Mouse (Mus musculus) kidney, adult 8-10 months (tissue): Measurements from ENCODE around the gene Abr.

Source experiments
- DNase-seq, 2 experiments: peaks; one replicate each; pipeline ENCODE4 v3.0.0; 2022

Gene Abr

GRCm38 (mm10) chr11:76489407-76489806 is 132.7 kb downstream of the Abr start:
- no peak for DNase-seq

- no peak for DNase-seq
Measured at GRCm38 (mm10) chr11:76487024-76487423, 135.1 kb downstream of the Abr start.

- DNase-seq = no peak
Measured at GRCm38 (mm10) chr11:76484033-76484432, 138.1 kb downstream of the Abr start.

GRCm38 (mm10) chr11:76483171-76483727 is 138.9 kb downstream of the Abr start:
- no peak for DNase-seq

GRCm38 (mm10) chr11:76482697-76483096 is 139.4 kb downstream of the Abr start:
- no peak for DNase-seq

- no peak for DNase-seq
Measured at GRCm38 (mm10) chr11:76482183-76482582, 139.9 kb downstream of the Abr start.

- no peak for DNase-seq
Measured at GRCm38 (mm10) chr11:76479729-76480128, 142.4 kb downstream of the Abr start.

DNA sequence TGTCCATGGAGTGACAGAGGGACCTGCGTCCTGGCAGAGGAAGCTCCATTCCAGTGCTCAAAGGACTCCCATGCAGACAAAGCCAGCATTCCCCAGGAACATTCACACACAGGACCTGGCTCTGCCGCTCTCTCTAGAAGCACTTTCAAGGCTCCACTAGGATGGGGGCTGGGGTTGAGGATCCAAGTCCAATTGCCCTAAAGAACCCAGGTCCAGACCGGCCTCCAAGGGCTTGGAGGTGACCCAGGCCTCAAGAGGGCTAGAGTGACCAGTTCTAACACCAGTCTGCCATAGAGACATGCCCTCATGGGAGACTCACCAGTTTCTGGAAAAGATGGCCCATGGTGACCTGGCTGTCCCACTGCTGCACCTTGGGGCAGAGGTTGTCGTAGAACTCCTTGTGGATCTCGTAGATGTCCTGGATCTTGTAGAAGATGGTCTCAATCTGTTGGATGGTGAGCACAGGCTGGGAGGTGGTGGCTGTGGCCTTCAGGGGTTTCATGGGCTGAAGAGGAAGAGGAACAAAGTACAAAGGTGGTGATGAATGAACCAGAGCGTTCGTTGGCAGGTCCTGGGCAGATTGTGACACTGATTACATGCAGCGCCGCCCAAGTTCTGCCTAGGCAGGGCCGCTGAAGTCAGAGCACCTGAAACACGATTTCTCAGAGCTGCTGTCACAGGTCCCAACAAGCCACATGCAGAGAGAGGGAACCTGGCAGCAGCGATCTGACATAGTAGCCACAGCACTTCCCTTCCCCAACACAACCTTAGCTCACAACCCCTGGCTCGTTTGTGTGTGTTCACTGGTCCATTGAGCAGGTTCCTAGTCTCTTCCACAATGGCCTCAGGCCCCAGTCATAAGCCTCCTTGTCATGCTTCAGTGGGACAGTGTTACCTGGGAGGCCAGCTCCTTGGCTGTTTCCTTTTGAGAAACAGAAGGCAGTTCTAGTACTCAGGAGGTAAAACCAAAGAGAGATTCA is 143.1 kb downstream of the Abr start:
- DNase-seq = peak; percentile 47 to 54

DNA sequence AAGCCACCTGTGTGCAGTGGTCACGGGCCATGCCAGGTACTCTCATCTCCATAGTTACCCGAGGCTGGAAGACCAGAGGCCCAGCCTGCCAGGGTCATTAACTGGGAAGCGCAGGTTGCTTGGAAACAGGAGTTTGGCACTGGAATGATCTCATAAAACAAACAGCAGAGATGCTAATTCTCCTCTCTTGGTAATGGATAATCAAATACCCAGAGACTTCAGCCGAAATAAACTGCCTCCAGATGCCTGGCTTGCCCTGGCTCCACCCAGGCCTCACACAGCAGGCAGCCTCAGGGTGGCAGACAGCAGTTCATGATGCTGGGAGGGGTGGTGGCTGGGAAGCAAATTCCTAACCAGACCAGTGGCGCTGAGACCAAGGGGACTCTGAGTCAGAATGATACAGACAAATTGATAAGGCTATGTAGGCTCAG is 145.0 kb downstream of the Abr start:
- DNase-seq = peak; percentile 65 to 79

DNA sequence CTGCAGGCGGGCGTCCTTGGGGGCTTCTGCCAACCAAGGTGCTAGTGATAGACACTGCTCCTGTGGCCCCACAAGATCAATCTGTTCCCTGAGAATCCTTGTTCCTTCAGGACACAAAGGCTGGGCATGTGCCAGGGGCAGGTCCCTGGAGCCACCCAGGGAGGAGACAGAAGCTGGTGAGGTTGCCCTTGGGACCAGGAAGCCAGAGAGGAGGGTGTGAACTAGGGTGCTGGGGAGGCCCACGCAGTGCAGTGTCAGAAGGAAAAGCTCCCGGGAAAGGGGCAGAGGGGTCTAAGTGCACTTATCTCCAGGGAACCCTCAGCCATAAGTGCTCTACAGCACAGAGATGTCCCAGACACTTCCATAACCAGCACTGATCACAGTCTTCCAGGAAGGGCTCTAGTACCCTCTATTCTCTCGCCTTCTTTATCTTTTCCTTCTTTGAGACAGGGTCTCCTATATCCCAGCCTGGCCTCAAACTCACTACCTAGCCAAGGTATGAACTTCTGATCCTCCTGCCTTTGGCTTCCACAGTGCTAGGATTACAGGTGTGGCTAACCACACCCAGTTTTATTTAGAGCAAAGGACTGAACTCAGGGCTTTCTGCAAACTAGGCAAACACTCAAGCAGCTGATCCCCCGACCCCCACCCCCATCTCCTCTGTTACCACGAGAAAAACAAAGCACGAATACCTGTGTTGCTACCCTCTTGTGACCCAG is 145.6 kb downstream of the Abr start:
- DNase-seq = no peak

DNA sequence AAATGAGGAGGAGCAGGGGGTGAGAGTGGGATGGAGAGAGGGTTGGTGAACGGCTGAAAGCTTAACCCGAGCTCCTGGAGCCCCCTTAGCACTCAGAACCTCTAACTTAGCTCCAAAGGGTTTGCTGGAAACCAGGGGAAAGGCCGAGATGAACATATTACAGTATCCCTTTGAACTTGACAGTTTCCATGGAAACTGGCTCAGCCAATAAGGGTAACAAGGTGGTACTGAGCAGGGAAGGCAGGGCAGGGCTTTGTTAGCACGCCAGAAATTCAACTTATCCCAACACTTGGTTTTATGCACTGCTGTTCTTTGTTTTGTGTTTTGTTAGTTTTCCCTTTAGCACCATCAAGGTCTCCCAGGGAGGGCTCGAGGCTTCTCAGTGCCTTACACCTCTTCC is 149.5 kb downstream of the Abr start:
- no peak for DNase-seq

- DNase-seq = no peak
Measured at GRCm38 (mm10) chr11:76469311-76469998, 152.7 kb downstream of the Abr start.

DNA sequence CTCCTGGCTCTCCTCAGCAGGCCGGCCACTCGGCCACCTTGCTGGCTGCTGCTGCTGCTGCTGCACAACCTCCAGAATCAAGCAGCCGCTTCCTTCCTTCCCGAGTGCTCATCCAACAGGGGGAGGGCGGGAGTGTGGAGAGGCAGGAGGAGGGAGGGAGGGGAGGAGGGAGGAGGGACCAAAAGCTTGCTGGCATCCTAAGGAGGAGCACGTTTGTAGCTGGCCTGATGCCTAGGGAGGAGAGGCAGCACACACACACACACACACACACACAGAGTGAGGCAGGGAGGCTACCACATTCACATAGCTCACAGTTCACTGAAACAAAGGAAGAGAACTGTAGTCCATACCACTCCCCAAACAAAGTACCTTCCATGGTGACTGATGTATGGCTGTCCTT is 153.8 kb downstream of the Abr start:
- DNase-seq = no peak

GRCm38 (mm10) chr11:76467487-76468005 is 154.6 kb downstream of the Abr start:
- DNase-seq = no peak

DNA sequence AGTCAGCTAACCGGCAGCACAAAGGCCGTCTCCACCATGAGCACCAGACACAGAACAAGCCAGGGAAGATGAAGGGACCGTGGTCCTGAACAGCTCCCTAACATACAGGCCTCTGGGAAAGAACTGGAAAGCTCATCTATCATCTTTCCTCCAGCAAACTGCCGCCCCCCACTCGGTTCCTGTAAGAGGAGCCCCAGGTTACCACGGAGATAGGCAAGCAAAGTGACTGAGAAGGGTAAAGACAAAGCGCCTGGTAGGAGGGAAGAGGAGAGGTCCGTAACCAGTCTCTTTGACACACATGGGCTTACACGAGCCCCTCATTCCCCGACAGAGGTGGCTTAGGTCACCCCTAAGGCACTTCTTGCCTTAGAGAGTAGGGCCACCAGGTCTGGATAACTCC is 155.0 kb downstream of the Abr start:
- no peak for DNase-seq

DNA sequence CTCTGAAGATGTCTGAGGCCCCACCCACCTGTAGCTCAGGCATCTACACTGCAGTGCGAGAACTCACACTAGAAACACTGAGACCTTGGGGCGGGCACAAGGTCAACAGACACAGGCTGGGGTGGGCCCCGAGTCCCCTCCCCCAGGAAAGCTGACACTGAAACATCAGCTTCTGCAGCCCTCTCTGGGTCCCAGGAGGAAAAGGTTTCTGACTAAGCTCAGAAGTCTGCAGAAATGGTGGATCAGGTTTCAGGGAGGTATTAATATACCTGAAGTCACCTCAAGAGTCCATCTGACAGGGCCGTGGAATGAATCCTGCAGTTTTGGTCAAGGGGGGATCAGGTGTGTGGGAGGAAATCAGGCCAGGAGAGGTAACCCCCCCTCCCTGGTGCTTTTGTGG is 156.2 kb downstream of the Abr start:
- DNase-seq = no peak

- DNase-seq = no peak
Measured at GRCm38 (mm10) chr11:76461696-76462095, 160.4 kb downstream of the Abr start.

DNA sequence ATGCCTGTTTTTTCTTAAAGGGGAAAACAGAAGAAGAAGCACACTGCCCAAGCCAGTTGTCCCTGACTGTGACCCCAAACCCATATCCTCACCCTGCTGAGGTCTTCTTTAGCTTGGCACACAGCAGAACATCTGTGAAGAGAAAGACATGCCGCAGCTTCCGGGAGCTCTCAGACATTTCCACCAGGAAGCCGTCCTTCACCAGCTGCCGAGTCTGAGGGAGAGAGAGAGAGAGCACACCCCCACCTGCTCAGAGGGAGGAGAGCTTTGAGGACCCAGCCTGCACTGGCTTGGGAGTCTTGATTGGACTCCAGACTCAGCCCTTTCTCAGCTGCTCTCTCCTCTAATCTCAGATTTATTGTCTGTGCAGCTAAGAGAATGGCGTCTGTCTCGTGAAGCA is 160.9 kb downstream of the Abr start:
- DNase-seq = no peak

DNA sequence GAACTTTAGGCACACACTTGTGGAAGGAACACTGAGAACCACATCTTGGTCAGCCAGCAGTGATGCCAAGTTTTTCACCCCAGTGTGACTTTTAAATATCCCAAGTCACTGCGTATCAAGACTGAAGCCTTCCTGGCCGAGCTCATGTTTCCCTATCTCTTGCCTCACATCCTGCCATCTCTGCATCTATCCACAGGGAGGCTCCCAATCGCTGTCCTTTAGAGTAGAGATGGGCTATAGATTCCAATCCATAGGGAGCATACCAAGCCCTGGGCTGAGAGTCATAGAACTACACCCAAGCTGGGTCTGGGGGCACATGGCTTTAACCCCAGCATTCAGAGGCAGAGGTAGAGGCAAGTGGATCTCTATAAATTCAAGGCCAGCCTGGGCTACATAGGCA is 162.6 kb downstream of the Abr start:
- no peak for DNase-seq

- DNase-seq = no peak
Measured at GRCm38 (mm10) chr11:76458730-76459129, 163.4 kb downstream of the Abr start.

GRCm38 (mm10) chr11:76456897-76457296 is 165.2 kb downstream of the Abr start:
- DNase-seq = no peak

- peak; percentile 73 to 91 for DNase-seq
Measured at GRCm38 (mm10) chr11:76456233-76456632, 165.9 kb downstream of the Abr start.

DNA sequence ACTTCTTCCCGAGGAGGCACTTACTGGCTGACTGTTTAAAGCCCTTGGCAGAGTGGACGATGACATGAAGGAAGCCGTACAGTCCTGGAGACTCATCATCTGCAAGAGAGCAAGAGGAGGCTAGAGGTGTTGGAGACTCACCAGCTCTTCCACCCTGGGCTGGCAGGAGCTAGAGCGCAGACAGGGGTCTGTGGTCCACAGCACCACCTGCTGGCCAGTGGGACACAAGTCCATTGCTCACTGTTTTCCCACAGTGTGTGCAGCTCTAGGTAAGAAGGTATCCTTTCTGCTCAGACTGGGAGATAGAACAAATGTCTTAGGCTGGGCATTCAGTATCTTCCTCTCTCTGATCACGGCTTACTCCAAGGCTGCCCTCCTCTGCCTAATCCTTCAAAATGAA is 167.6 kb downstream of the Abr start:
- peak; percentile 42 to 66 for DNase-seq
